Mouse (Mus musculus) thymus, adult 2 months (tissue): ENCODE measurements at regions not wholly inside any gene's neighbourhood (a gene's known extent, or its start where the extent isn't known, plus 50 kb on each side); places are given as distances from the start of the nearest gene placed in this dataset.

ENCODE experiments used
- CTCF ChIP-seq: fragments of 200-500 bp; IDR thresholded peaks from 2 replicates; pipeline ENCODE4 v1.5.1; 2012; ENCODE audit warnings: mild to moderate bottlenecking, control low read depth, low read length, moderate library complexity, borderline replicate concordance; ENCODE audit not compliant: control insufficient read depth, poor library complexity, insufficient read depth; ENCODE audit errors: extremely low read depth
- POLR2A ChIP-seq: fragments of 200-500 bp; IDR thresholded peaks from 2 replicates; pipeline ENCODE4 v1.6.1; 2012; ENCODE audit warnings: mild to moderate bottlenecking, low read length, control low read depth, moderate library complexity; ENCODE audit not compliant: control insufficient read depth, poor library complexity, insufficient read depth; ENCODE audit errors: extremely low read depth

DNA sequence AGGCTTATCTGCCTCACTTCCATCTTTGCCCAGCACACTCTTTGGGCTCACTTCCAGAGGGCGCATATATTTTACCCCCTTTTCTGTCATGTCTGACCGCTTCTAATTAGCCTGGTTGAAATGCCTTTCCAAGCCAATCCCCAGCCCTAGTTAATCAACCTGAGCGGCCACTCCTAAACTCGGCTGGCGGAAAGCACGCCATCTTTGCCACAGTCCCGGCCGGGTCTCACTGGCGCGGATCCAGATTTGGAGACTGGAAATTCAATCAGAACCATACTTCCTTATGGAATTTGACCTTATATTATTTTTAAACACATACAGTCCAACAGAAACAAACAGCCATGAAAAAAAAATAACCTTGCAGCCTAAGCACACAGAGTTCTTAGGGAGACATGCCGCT is 94.2 kb downstream of the Tbx4 start:
- TF ChIP-seq CTCF (no peak), POLR2A (no peak)
